Mouse (Mus musculus) retina, postnatal 7 days (tissue): ENCODE data around the gene Lpar2.
A peak's percentile ranks its signal among the peaks of the same experiment; 100 is the strongest.

Experiments
- DNase-seq: peaks from one replicate; pipeline ENCODE4 v3.0.0-alpha.2; 2012; ENCODE audit warnings: low read depth, low spot score

The Lpar2 gene

DNA sequence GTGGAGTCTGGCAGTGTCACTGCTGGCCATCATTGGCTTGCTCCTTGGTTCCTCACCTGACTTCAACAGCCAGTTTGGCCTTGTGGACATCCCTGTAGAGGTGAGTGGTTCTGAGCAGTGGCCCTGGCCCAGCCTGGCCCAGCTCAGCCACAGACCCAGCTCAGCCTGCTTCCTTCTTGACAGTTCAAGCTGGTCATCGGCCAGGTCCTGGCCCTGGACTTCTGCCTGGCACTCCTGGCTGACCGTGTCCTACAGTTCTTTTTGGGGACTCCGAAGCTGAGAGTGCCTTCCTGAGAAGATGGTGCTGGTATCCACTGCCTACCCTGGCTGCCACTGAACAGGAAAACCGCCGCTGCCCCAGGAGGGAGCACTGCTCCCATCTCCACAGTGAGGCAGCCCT lies 15.0 kb upstream of the Lpar2 start:
- no peak for DNase-seq

DNA sequence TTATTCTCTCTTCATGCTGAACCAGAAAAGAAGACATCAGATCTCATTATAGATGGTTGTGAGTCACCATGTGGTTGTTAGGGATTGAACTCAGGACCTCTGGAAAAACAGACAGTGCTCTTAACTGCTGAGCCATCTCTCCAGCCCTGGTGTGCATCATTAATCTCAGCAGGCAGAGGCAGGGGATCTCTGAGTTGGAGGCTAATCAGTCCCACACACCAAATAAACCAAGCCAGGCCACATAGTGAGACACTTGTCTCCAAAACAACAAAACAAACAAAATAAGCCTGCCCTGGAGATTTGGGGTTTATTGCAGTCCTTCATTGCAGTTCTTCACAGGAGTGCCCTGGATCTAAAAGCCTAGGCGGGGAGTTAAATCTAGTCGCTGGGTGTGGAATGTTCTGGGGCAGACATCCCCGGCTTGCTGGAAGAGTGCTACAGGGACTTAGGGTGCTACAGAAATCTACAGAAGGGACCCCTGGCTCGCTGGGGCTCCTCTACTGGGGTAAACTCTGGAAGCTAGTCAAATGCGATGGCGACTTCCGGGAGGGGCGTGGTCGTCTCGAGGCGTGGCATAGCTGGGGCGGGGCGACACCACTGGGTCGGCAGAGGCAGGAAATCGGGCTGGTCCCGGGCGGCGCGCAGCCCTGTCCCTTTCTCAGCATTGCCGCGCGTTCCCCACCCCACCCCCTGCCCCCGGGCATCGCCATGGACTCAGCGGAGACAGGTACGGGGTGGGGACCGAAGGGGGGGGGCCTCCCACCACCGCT lies 13.9 kb upstream of the Lpar2 start, which contains the start of gene Gmip:
TSS of gene Gmip (plus strand) at position 586 of the 770 bp plus-strand sequence.
- DNase-seq, result peak; percentile 14

DNA sequence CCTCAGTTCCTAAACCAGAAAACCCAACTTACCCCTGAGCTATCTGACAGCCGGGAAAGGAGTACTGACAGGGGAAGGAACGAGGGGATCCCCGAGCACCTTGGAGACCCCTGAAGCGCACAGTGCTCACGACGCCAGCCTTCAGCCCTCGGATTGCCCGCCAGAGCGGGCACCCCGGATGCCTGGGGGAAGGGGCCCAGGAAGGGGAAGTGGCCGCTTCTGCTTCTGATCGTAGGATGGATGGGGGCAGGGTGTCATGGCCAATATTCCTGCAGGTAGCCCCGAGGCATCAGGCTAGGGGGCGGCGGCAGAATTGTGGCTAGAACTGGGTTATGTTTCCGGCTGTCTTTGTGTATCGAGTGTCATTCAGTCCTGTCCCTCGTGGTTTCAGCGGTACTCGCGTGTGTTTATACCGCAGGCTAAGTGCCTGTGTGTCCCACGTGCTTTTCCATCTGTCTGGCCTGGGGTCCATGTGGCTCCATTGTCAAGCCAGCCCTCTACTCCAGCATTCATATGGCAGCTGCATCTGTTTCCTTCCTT lies 13.3 kb upstream of the Lpar2 start:
- peak; percentile 14 for DNase-seq

GRCm38 (mm10) chr8:69809820-69810219 lies 12.4 kb upstream of the Lpar2 start:
- DNase-seq, result no peak

GRCm38 (mm10) chr8:69814881-69815280 lies 7.3 kb upstream of the Lpar2 start:
- no peak for DNase-seq

DNA sequence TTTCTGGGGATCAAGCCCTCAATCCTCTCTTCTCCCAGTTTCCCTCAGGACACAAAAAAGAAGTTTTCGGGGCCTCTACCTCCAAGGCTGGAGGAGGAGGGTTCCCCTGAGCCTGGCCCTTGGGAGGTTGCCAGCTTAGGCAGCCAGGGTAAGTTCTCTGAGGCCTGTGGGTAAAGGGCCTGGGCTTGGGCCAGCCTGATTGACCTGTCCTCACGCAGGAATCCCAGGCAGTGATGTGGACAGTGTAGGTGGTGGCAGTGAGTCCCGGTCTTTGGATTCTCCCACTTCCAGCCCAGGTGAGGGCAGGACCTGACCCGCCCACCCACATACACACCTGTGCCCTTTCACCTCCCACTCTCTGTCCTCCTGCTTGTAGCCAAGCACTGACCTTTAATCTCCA lies 6.8 kb upstream of the Lpar2 start:
- DNase-seq, result no peak

DNA sequence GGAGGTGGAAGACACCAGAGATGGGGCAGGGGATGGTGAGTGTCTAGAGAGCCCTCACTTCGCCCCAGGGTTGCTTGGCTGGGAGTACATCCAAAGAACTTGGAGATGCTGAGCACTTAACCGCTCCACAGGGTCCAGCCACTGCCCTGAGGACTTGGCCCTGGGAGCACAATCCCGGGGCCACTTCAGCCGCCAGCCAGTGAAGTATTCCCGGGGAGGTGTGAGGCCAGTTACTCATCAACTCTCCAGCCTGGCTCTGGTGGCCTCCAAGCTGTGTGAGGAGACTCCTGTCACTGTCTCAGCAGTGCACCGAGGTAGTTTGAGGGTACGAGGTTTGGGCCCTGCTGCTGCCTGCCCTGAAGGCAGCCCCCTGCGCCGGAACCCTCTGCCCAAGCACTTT lies 1.8 kb upstream of the Lpar2 start:
- no peak for DNase-seq

DNA sequence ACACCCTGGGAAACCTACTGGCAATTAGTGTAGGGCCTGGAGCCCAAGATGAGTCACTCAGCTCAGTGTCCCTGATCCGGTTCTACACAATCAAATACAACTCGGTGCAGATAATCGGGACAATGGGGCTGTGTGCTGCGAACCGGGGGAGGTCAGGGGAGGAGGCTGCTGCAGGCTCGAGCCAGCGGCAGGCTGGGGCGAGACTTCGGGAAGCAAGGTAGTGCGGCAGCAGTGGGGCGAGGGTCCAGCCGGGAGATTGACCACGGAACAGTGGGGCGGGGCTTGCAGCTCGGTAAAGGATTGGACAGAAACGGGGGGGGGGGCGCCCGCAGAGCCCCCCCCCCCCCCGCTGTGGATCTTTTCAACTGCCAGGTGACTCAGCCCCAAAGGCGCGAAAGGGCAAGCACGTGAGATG lies 251 bp upstream of the Lpar2 start:
- peak; percentile 5 for DNase-seq

DNA sequence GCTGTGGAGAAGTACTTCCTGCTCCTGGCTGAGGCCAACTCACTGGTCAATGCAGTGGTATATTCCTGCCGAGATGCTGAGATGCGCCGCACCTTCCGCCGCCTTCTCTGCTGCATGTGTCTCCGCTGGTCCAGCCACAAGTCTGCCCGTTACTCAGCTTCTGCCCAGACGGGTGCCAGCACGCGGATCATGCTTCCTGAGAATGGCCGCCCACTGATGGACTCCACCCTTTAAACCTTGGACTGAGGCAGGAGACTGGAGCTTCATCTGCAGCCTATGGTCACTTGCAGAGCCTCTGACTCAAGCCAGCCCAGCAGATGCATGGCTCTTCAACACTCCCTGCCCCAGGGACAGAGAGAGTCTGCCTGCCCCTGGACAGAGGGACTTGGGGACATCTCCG lies 4.1 kb downstream of the Lpar2 start:
- DNase-seq, result no peak

DNA sequence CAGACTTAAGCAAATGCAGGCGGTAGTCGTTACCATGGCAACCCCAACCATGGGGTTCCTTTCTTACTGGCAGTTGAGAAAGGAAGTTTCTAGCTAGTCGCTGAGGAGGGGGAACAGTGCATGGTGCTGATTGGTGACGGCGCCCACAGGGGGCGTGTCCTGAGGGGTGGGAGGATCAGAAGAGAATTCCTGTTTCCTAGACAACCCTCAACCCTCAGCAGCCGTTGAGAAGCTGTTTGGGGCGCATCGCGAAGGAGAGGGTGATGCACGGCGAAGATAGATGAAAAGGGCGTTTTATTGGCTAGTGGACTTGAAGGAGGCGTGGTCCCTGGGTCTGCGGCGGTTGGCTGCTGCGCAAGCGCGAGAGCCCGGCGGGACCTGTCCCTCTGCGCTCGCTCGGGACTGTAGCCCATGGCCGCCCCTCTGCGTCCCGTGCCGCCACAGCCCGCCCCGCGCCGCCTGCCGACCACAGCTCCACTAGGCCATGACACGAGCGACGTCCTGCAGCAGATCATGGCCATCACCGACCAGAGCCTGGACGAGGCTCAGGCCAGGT lies 10.1 kb downstream of the Lpar2 start, which contains the start of gene Pbx4:
TSS of gene Pbx4 (plus strand) at position 194 of the 556 bp plus-strand sequence.
- DNase-seq, result peak; percentile 64

DNA sequence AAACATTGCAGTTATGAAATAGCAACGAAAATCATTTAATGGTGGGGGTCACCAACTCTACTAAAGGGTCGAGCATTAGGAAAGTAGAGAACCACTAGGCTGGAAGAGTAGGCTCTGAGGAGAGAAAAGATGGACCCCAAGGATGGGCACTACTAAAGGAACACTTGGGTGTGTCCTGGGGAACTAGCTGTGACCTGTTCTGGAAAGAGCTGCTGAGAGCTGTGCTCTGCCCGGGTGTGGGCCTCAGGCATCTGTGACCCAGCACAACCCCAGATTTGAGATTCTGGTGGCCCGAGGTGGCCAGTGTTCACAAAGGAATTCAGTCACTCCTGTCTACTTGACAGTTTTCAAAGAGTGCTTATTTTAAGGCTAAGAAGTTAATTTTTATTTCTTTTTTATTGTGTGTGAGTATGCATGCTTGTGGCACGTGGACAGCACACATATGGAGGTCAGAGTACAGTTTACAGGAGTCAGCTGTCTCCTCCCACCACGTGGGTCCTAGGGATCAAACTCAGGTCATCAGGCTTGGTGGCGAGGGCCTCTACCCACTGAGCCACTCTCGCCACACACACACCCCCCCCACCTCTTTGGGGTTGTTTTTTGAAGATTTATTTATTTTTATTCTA lies 14.9 kb downstream of the Lpar2 start:
- DNase-seq, result no peak

DNA sequence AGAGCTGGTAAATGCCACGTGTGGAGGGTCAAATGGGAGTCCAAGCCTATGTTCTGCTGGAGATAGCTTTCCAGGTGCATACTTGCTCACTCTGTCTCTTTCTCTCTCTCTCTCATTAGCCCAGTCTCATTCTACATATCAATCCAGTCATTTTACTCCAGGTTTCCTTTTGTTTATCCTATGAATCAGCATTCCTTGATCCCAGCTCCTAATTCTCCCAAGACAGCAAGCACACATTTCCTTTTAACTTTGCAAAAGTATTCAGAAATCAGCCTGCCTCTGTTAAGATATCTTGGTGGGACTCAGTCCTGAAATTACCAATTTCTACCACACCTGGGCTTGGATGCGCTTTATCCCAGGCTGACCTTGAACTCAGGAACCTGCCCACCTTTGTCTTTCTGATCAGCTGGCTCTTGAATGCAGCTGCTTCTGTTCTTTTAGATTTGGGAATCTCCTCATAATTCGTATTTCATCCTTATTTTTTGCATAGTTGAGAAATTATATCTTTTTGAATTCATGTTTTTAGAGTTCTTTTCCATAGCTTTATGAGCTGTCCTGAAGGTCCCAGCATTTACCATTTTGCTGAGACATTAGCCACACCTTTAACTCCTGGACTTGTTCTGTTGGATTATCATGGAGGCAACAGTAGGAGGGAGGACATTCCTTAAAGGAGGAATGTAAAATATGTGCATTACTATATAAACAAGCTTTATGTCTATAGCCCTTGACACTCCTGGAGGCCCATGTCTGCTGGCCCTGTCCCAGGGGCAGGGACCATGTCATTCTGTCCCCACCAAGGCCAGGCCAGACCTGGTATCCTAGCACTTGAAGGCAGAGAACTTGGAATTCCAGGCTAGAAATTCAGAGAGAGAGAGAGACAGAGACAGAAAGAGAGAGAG lies 25.2 kb downstream of the Lpar2 start:
- DNase-seq, result no peak

DNA sequence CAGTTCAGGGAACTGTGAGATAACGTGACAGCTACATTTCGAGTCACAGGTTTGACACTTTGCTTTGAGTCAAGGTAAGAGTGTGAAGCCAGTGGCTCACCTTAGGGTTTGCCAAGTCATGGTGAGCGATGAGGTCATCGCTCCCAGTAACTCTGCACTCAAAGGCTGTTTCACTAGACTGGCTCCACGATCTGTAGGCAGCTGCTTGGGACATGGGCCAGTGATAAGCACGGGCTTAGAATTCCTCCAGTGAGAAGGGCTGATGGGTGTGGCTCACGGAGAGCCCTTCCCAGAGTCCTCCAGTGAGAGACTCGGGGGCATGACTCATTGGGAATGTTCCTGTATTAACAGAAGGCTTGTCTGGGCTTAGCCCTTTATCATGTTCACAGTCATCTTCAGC lies 26.7 kb downstream of the Lpar2 start:
- DNase-seq, result no peak

- no peak for DNase-seq
These were observed 27.7 kb downstream of the Lpar2 start for GRCm38 (mm10) chr8:69849899-69850298.

- DNase-seq, result no peak
These were observed 28.8 kb downstream of the Lpar2 start for GRCm38 (mm10) chr8:69850926-69851506.

- DNase-seq, result no peak
These were observed 31.6 kb downstream of the Lpar2 start for GRCm38 (mm10) chr8:69853869-69854268.

DNA sequence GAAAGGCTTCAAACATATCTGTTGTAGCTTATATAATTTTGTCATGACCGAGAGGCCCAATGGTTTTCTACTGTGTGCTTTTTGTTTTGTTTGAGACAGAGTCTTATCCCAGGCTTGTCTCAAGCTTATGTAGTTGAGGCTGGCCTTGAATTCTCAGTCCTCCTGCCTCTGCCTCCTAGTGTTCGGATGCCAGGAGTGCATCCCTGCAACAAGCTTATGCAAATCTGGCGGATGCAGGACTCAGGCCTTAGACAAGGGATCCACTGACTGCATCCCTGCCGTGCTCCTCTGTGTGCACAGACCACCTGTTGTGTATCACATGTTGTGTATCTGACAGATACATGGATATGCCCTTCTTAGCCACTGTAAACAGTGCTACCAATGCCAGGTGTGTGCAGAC lies 38.6 kb downstream of the Lpar2 start:
- no peak for DNase-seq

DNA sequence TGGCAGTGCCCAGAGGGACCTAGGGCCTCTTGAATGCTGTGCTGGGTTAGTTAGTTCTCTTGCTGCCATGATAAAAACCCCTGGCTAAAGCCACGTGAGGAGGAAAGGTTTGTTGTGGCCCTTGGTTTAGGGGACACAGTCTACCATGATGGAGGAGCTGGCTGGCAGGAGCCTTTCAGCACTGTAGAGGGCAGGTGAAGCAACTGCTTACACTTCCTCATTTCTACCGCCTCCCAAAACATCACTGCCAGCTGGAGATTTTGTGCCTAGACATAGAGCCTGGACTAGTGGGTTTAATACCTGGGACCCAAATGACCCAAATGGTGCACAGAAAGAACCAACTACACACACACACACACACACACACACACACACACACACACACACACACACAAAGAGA lies 39.0 kb downstream of the Lpar2 start:
- DNase-seq, result no peak

GRCm38 (mm10) chr8:69863387-69864020 lies 41.3 kb downstream of the Lpar2 start:
- DNase-seq, result no peak

DNA sequence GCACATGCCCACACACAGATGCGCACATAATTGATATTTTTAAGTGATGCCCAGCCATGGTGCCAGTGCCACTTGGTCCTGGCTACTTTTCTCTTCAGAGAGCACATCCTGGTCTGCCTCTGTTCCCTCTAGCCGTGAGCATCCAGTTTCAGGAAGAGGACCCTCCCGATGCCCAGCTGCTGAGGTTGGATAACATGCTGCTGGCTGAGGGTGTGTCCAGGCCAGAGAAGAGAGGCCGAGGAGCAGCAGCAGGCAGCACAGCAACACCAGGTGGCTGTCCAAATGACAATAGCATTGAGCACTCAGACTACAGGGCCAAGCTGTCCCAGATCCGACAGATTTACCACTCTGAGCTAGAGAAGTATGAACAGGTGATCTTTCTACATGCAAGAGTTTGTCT lies 42.0 kb downstream of the Lpar2 start:
- DNase-seq, result no peak
